Comparison of ENCODE assay signal across 8 mouse cellular contexts in genomic region chr6:85380201-85380900, GRCm38 (mm10). TPM values are rescaled to one million over a fixed set of nuclear protein-coding genes. Genes with fewer than 3 reads are reported as not detected.
DNase-seq lines count a peak whose midpoint lies in the region; ATAC-seq lines count a peak whose summit lies in the region.

No protein-coding gene starts in this region.

- peak overlapping the region; percentile 33; the same call in 1 of the 2 replicates for H3K4me2 ChIP-seq in forebrain, embryonic 11.5 days (ENCODE audit: low read depth, low read length, severe bottlenecking)
- peak overlapping the region; percentile 47 for H3K4me2 ChIP-seq in heart, embryonic 15.5 days
- peak overlapping the region; percentile 65 for H3K4me2 ChIP-seq in liver, embryonic 15.5 days
- peak overlapping the region; percentile 33 for H3K4me2 ChIP-seq in neural tube, embryonic 11.5 days (ENCODE audit: low read depth)

- no peaks in the 10 kb centered on the region for H3K4me1 ChIP-seq in forebrain, embryonic 11.5 days (replicated peaks; ENCODE audit: control insufficient read depth, insufficient read depth, low read length)
- peaks cover 21% of the 10 kb centered on the region for H3K4me1 ChIP-seq in heart, embryonic 15.5 days (replicated peaks)
- H3K4me1 ChIP-seq in liver, embryonic 15.5 days (replicated peaks) = peaks cover 56% of the 10 kb centered on the region
- H3K4me1 ChIP-seq in neural tube, embryonic 11.5 days (ENCODE audit: control insufficient read depth, insufficient read depth, low read length) = no peaks in the 10 kb centered on the region

- H3K9ac ChIP-seq in forebrain, embryonic 11.5 days (ENCODE audit: low read length) = no peak overlapping the region
- H3K9ac ChIP-seq in heart, embryonic 15.5 days = no peak overlapping the region
- H3K9ac ChIP-seq in liver, embryonic 15.5 days = no peak overlapping the region
- H3K9ac ChIP-seq in neural tube, embryonic 11.5 days (ENCODE audit: low read length) = no peak overlapping the region

- DNase-seq in CD8-positive naive resting alpha-beta T cell, adult 2 months (ENCODE audit: low read depth in 2 of 2, low spot score in 2 of 2) = peak; percentile 31 to 50
- peak; percentile 76 for DNase-seq in c-Kit-positive CD71-positive TER-119-negative erythroid progenitor cells, embryonic 14.5 days (ENCODE audit: low read depth)
- peak; percentile 93 for DNase-seq in forebrain, embryonic 11.5 days (ENCODE audit: low spot score)
- peak; percentile 90 for DNase-seq in kidney, postnatal 14 days
- DNase-seq in neural tube, embryonic 11.5 days (ENCODE audit: low spot score) = peak; percentile 90
- peak; percentile 55 for DNase-seq in telencephalon, adult 2 months (ENCODE audit: low read depth, low spot score)

- ATAC-seq in forebrain, embryonic 11.5 days (replicated peaks; ENCODE audit: low FRiP score) = peak; percentile 87
- ATAC-seq in heart, embryonic 15.5 days (replicated peaks; ENCODE audit: insufficient number of reproducible peaks, insufficient read depth, low FRiP score, low read depth) = peak; percentile 74
- peak; percentile 53; the same call in 1 of the 2 replicates for ATAC-seq in liver, embryonic 15.5 days (ENCODE audit: insufficient read depth)
- peak; percentile 86 for ATAC-seq in neural tube, embryonic 11.5 days (ENCODE audit: insufficient read depth, low FRiP score, low TSS enrichment)

- no peak overlapping the region for H3K27ac ChIP-seq in forebrain, embryonic 11.5 days (ENCODE audit: low read depth, low read length)
- no peak overlapping the region for H3K27ac ChIP-seq in heart, embryonic 15.5 days
- no peak overlapping the region for H3K27ac ChIP-seq in liver, embryonic 15.5 days (replicated peaks)
- H3K27ac ChIP-seq in neural tube, embryonic 11.5 days (ENCODE audit: low read depth, low read length) = no peak overlapping the region

- no peaks in the 10 kb centered on the region for H3K36me3 ChIP-seq in forebrain, embryonic 11.5 days (ENCODE audit: control insufficient read depth, insufficient read depth, low read length)
- no peaks in the 10 kb centered on the region for H3K36me3 ChIP-seq in heart, embryonic 15.5 days
- no peaks in the 10 kb centered on the region for H3K36me3 ChIP-seq in liver, embryonic 15.5 days (replicated peaks)
- H3K36me3 ChIP-seq in neural tube, embryonic 11.5 days (ENCODE audit: control insufficient read depth, insufficient read depth, low read length) = no peaks in the 10 kb centered on the region

- 27% methylated on average over 10 of the region's 10 CpGs for WGBS in forebrain, embryonic 11.5 days
- 25% methylated on average over 10 of the region's 10 CpGs for WGBS in heart, embryonic 15.5 days
- WGBS in liver, embryonic 15.5 days (ENCODE audit: insufficient replicate concordance) = 28% methylated on average over 10 of the region's 10 CpGs
- WGBS in neural tube, embryonic 11.5 days = 27% methylated on average over 10 of the region's 10 CpGs

- no peaks in the 10 kb centered on the region for H3K27me3 ChIP-seq in forebrain, embryonic 11.5 days (ENCODE audit: control insufficient read depth, insufficient read depth, low read length)
- H3K27me3 ChIP-seq in heart, embryonic 15.5 days = no peaks in the 10 kb centered on the region
- H3K27me3 ChIP-seq in liver, embryonic 15.5 days = no peaks in the 10 kb centered on the region
- H3K27me3 ChIP-seq in neural tube, embryonic 11.5 days (ENCODE audit: control insufficient read depth, insufficient read depth, low read length) = no peaks in the 10 kb centered on the region

- no peaks in the 10 kb centered on the region for H3K9me3 ChIP-seq in forebrain, embryonic 11.5 days (ENCODE audit: control insufficient read depth, low read length)
- H3K9me3 ChIP-seq in heart, embryonic 15.5 days (replicated peaks) = no peaks in the 10 kb centered on the region
- no peaks in the 10 kb centered on the region for H3K9me3 ChIP-seq in liver, embryonic 15.5 days (replicated peaks)
- no peaks in the 10 kb centered on the region for H3K9me3 ChIP-seq in neural tube, embryonic 11.5 days (ENCODE audit: control insufficient read depth, low read length)

- H3K4me3 ChIP-seq in forebrain, embryonic 11.5 days (ENCODE audit: low read depth, low read length) = no peak overlapping the region
- H3K4me3 ChIP-seq in heart, embryonic 15.5 days = no peak overlapping the region; the same call in 1 of the 2 replicates
- peak overlapping the region; percentile 31 for H3K4me3 ChIP-seq in liver, embryonic 15.5 days (replicated peaks)
- no peak overlapping the region for H3K4me3 ChIP-seq in neural tube, embryonic 11.5 days (ENCODE audit: low read depth, low read length)

RNA-seq across cellular contexts. Expression of gene Rab11fip5, which starts 5.9 kb away (rescaled TPM):
- polyA plus RNA-seq in forebrain, embryonic 11.5 days (2014; fragmentation: Nextera tagmentation; extraction: Ambion mirVana) = 4.5 and 5.1 TPM in 2 replicates
- 42.3 and 45.3 TPM in 2 replicates for polyA plus RNA-seq in heart, embryonic 15.5 days (2015; fragmentation: Nextera tagmentation; extraction: Ambion mirVana)
- polyA plus RNA-seq in liver, embryonic 15.5 days (2015; fragmentation: Nextera tagmentation; extraction: Ambion mirVana) = 0.86 and 1.3 TPM in 2 replicates
- polyA plus RNA-seq in neural tube, embryonic 11.5 days (2014; fragmentation: Nextera tagmentation; extraction: Ambion mirVana) = 4.4 and 5.5 TPM in 2 replicates

RNA-seq across cellular contexts. Expression of gene Noto, which starts 43.3 kb away (rescaled TPM):
- polyA plus RNA-seq in forebrain, embryonic 11.5 days (2014; fragmentation: Nextera tagmentation; extraction: Ambion mirVana) = not detected in 2 replicates
- polyA plus RNA-seq in heart, embryonic 15.5 days (2015; fragmentation: Nextera tagmentation; extraction: Ambion mirVana) = 0.15 TPM in 1 of 2 replicates, not detected in the other
- polyA plus RNA-seq in liver, embryonic 15.5 days (2015; fragmentation: Nextera tagmentation; extraction: Ambion mirVana) = not detected in 2 replicates
- not detected in 2 replicates for polyA plus RNA-seq in neural tube, embryonic 11.5 days (2014; fragmentation: Nextera tagmentation; extraction: Ambion mirVana)

RNA-seq across cellular contexts. Expression of gene Sfxn5, which starts 47.1 kb away (rescaled TPM):
- polyA plus RNA-seq in forebrain, embryonic 11.5 days (2014; fragmentation: Nextera tagmentation; extraction: Ambion mirVana) = 12.5 and 13.8 TPM in 2 replicates
- 3.7 and 4.9 TPM in 2 replicates for polyA plus RNA-seq in heart, embryonic 15.5 days (2015; fragmentation: Nextera tagmentation; extraction: Ambion mirVana)
- polyA plus RNA-seq in liver, embryonic 15.5 days (2015; fragmentation: Nextera tagmentation; extraction: Ambion mirVana) = 1.6 and 1.9 TPM in 2 replicates
- polyA plus RNA-seq in neural tube, embryonic 11.5 days (2014; fragmentation: Nextera tagmentation; extraction: Ambion mirVana) = 5.5 and 5.7 TPM in 2 replicates

RNA-seq across cellular contexts. Expression of gene Smyd5, which starts 51.4 kb away (rescaled TPM):
- polyA plus RNA-seq in forebrain, embryonic 11.5 days (2014; fragmentation: Nextera tagmentation; extraction: Ambion mirVana) = 49.8 and 52.7 TPM in 2 replicates
- polyA plus RNA-seq in heart, embryonic 15.5 days (2015; fragmentation: Nextera tagmentation; extraction: Ambion mirVana) = 29.6 and 38.4 TPM in 2 replicates
- polyA plus RNA-seq in liver, embryonic 15.5 days (2015; fragmentation: Nextera tagmentation; extraction: Ambion mirVana) = 20.1 and 21.4 TPM in 2 replicates
- 52.8 and 56.9 TPM in 2 replicates for polyA plus RNA-seq in neural tube, embryonic 11.5 days (2014; fragmentation: Nextera tagmentation; extraction: Ambion mirVana)

Comparison
In these comparisons a context has a peak if more than half of its experiments do, and no peak if none do; other contexts are left out.
1. DNase-seq: peak in every context shown above with its lines; median percentile 93 in forebrain, embryonic 11.5 days; 90 in kidney, postnatal 14 days; 90 in neural tube, embryonic 11.5 days; 76 in c-Kit-positive CD71-positive TER-119-negative erythroid progenitor cells, embryonic 14.5 days; 55 in telencephalon, adult 2 months; 40 in CD8-positive naive resting alpha-beta T cell, adult 2 months.